Mouse (Mus musculus): ENCODE data around the gene Tox2. TPM values are rescaled to one million over a fixed set of nuclear protein-coding genes. Genes with fewer than 3 reads are reported as not detected.

The Tox2 gene
- polyA plus RNA-seq, 1 experiment = 0.67 TPM

GRCm38 (mm10) chr2:163359253-163359652, 156.3 kb downstream of the Tox2 start:
- 55% methylated on average over 2 of the region's 2 CpGs for WGBS
- Histone ChIP-seq H3K27ac (ENCODE audit: control insufficient read depth, insufficient read depth, low read depth, low read length, poor library complexity) (no peak overlapping the region), H3K4me1 (ENCODE audit: control insufficient read depth, insufficient read depth, low read length) (no peaks in the 10 kb centered on the region), H3K4me3 (replicated peaks; ENCODE audit: control insufficient read depth, low read depth, low read length) (no peak overlapping the region)
- TF ChIP-seq POLR2A (IDR thresholded peaks at IDR 0.05; ENCODE audit: borderline replicate concordance, control insufficient read depth, low read depth, low read length) (no peak), CTCF (IDR thresholded peaks at IDR 0.05; ENCODE audit: control insufficient read depth, insufficient read depth, low read length) (no peak)

- Histone ChIP-seq H3K4me1 (ENCODE audit: control insufficient read depth, insufficient read depth, low read length) (no peaks in the 10 kb centered on the region), H3K27ac (ENCODE audit: control insufficient read depth, insufficient read depth, low read depth, low read length, poor library complexity) (no peak overlapping the region), H3K4me3 (replicated peaks; ENCODE audit: control insufficient read depth, low read depth, low read length) (no peak overlapping the region)
- 81% methylated on average over 16 of the region's 16 CpGs for WGBS
- no peak for TF ChIP-seq POLR2A (IDR thresholded peaks at IDR 0.05; ENCODE audit: borderline replicate concordance, control insufficient read depth, low read depth, low read length)
- no peak for TF ChIP-seq CTCF (IDR thresholded peaks at IDR 0.05; ENCODE audit: control insufficient read depth, insufficient read depth, low read length)
Measured at GRCm38 (mm10) chr2:163360858-163361623, 158.1 kb downstream of the Tox2 start.

- TF ChIP-seq CTCF (IDR thresholded peaks at IDR 0.05; ENCODE audit: control insufficient read depth, insufficient read depth, low read length) (no peak), POLR2A (IDR thresholded peaks at IDR 0.05; ENCODE audit: borderline replicate concordance, control insufficient read depth, low read depth, low read length) (no peak)
- Histone ChIP-seq H3K27ac (ENCODE audit: control insufficient read depth, insufficient read depth, low read depth, low read length, poor library complexity) (no peak overlapping the region), H3K4me1 (ENCODE audit: control insufficient read depth, insufficient read depth, low read length) (no peaks in the 10 kb centered on the region), H3K4me3 (replicated peaks; ENCODE audit: control insufficient read depth, low read depth, low read length) (no peak overlapping the region)
- 66% methylated on average over 12 of the region's 12 CpGs for WGBS
Measured at GRCm38 (mm10) chr2:163362940-163363921, 160.3 kb downstream of the Tox2 start.

- WGBS = 70% methylated on average over 18 of the region's 18 CpGs
- TF ChIP-seq CTCF (IDR thresholded peaks at IDR 0.05; ENCODE audit: control insufficient read depth, insufficient read depth, low read length) = no peak
- TF ChIP-seq POLR2A (IDR thresholded peaks at IDR 0.05; ENCODE audit: borderline replicate concordance, control insufficient read depth, low read depth, low read length) = no peak
- no peak overlapping the region for H3K4me3 ChIP-seq (replicated peaks; ENCODE audit: control insufficient read depth, low read depth, low read length)
- no peak overlapping the region for H3K27ac ChIP-seq (ENCODE audit: control insufficient read depth, insufficient read depth, low read depth, low read length, poor library complexity)
- no peaks in the 10 kb centered on the region for H3K4me1 ChIP-seq (ENCODE audit: control insufficient read depth, insufficient read depth, low read length)
Measured at GRCm38 (mm10) chr2:163364785-163365541, 162.0 kb downstream of the Tox2 start.

GRCm38 (mm10) chr2:163370175-163370574, 167.2 kb downstream of the Tox2 start:
- TF ChIP-seq POLR2A (IDR thresholded peaks at IDR 0.05; ENCODE audit: borderline replicate concordance, control insufficient read depth, low read depth, low read length) = no peak
- TF ChIP-seq CTCF (IDR thresholded peaks at IDR 0.05; ENCODE audit: control insufficient read depth, insufficient read depth, low read length) = no peak
- WGBS = 51% methylated on average over 4 of the region's 4 CpGs
- no peak overlapping the region for H3K27ac ChIP-seq (ENCODE audit: control insufficient read depth, insufficient read depth, low read depth, low read length, poor library complexity)
- no peak overlapping the region for H3K4me3 ChIP-seq (replicated peaks; ENCODE audit: control insufficient read depth, low read depth, low read length)
- no peaks in the 10 kb centered on the region for H3K4me1 ChIP-seq (ENCODE audit: control insufficient read depth, insufficient read depth, low read length)

- Histone ChIP-seq H3K27ac (ENCODE audit: control insufficient read depth, insufficient read depth, low read depth, low read length, poor library complexity) (no peak overlapping the region), H3K4me1 (ENCODE audit: control insufficient read depth, insufficient read depth, low read length) (no peaks in the 10 kb centered on the region), H3K4me3 (replicated peaks; ENCODE audit: control insufficient read depth, low read depth, low read length) (no peak overlapping the region)
- 52% methylated on average over 1 of the region's 1 CpGs for WGBS
- TF ChIP-seq POLR2A (IDR thresholded peaks at IDR 0.05; ENCODE audit: borderline replicate concordance, control insufficient read depth, low read depth, low read length) (no peak), CTCF (IDR thresholded peaks at IDR 0.05; ENCODE audit: control insufficient read depth, insufficient read depth, low read length) (no peak)
Measured at GRCm38 (mm10) chr2:163372627-163373026, 169.7 kb downstream of the Tox2 start.

Other genes starting within 250 kb of the Tox2 start
- 0.49 and 1.1 TPM in 2 replicates for gene Sgk2, start 215.8 kb upstream of the Tox2 start, polyA plus RNA-seq (2011; ENCODE audit: insufficient read depth, insufficient read length, low replicate concordance, missing spikeins)
- gene Ift52, start 185.8 kb upstream of the Tox2 start, polyA plus RNA-seq (2011; ENCODE audit: insufficient read depth, insufficient read length, low replicate concordance, missing spikeins) = 11.2 and 16.8 TPM in 2 replicates
- gene Mybl2, start 148.4 kb upstream of the Tox2 start, polyA plus RNA-seq (2011; ENCODE audit: insufficient read depth, insufficient read length, low replicate concordance, missing spikeins) = 43.6 and 59.3 TPM in 2 replicates
- gene Gtsf1l, start 115.3 kb upstream of the Tox2 start, polyA plus RNA-seq (2011; ENCODE audit: insufficient read depth, insufficient read length, low replicate concordance, missing spikeins) = 10.0 TPM in 1 of 2 replicates, not detected in the other
- 0.23 TPM in 1 of 2 replicates, not detected in the other for gene Jph2, start 194.9 kb downstream of the Tox2 start, polyA plus RNA-seq (2011; ENCODE audit: insufficient read depth, insufficient read length, low replicate concordance, missing spikeins)
- 34.1 and 70.4 TPM in 2 replicates for gene Oser1, start 221.6 kb downstream of the Tox2 start, polyA plus RNA-seq (2011; ENCODE audit: insufficient read depth, insufficient read length, low replicate concordance, missing spikeins)
- not detected in 2 replicates for gene Gdap1l1, start 235.4 kb downstream of the Tox2 start, polyA plus RNA-seq (2011; ENCODE audit: insufficient read depth, insufficient read length, low replicate concordance, missing spikeins)